In genomic region chr11:61699933-61700332, GRCm38 (mm10) we compare ENCODE assay signal across 12 mouse cellular contexts. TPM values are rescaled to one million over a fixed set of nuclear protein-coding genes. Genes with fewer than 3 reads are reported as not detected.
DNase-seq lines count a peak whose midpoint lies in the region; ATAC-seq and TF ChIP-seq lines count a peak whose summit lies in the region.
"Had no signal": no experiment of that assay in that cellular context is flagged by ENCODE, and none has a peak within 500 bp of the region (broad histone marks: within the 10 kb centered on the region; RNA-seq: fewer than 3 reads in every experiment).

No protein-coding gene starts in this region.

- H3K9ac ChIP-seq in midbrain, postnatal 0 days (replicated peaks; ENCODE audit: low read length, poor library complexity, severe bottlenecking), result no peak overlapping the region
- H3K9ac ChIP-seq in midbrain, embryonic 11.5 days (ENCODE audit: low read length), result no peak overlapping the region
- H3K9ac ChIP-seq: embryonic facial prominence, embryonic 13.5 days; hindbrain, embryonic 15.5 days; neural tube, embryonic 13.5 days had no signal

- no peaks in the 10 kb centered on the region for H3K36me3 ChIP-seq in midbrain, postnatal 0 days (ENCODE audit: insufficient read depth, low read length)
- no peaks in the 10 kb centered on the region for H3K36me3 ChIP-seq in midbrain, embryonic 11.5 days (ENCODE audit: control insufficient read depth, insufficient read depth, low read length)
- H3K36me3 ChIP-seq: embryonic facial prominence, embryonic 13.5 days; hindbrain, embryonic 15.5 days; neural tube, embryonic 13.5 days had no signal

- no peak for ATAC-seq in midbrain, postnatal 0 days (ENCODE audit: low FRiP score)
- no peak for ATAC-seq in midbrain, embryonic 11.5 days (ENCODE audit: low FRiP score)

- H3K4me3 ChIP-seq in midbrain, postnatal 0 days (ENCODE audit: low read depth, low read length), result no peak overlapping the region
- H3K4me3 ChIP-seq in midbrain, embryonic 11.5 days (ENCODE audit: low read depth, low read length), result no peak overlapping the region
- H3K4me3 ChIP-seq: embryonic facial prominence, embryonic 13.5 days; hindbrain, embryonic 15.5 days; neural tube, embryonic 13.5 days had no signal

- no peak overlapping the region for H3K27ac ChIP-seq in midbrain, postnatal 0 days (ENCODE audit: low read depth, low read length)
- H3K27ac ChIP-seq in midbrain, embryonic 11.5 days (ENCODE audit: low read depth, low read length), result no peak overlapping the region
- H3K27ac ChIP-seq: embryonic facial prominence, embryonic 13.5 days; hindbrain, embryonic 15.5 days; neural tube, embryonic 13.5 days had no signal

- 52% methylated on average over 4 of the region's 4 CpGs for WGBS in midbrain, postnatal 0 days
- WGBS in midbrain, embryonic 11.5 days, result 70% methylated on average over 4 of the region's 4 CpGs

- DNase-seq in adrenal gland, postnatal 10 days, result peak; percentile 30
- DNase-seq in adrenal gland, adult 8-10 months, result no peak
- peak; percentile 58 for DNase-seq in midbrain, postnatal 0 days (ENCODE audit: low spot score)
- DNase-seq in midbrain, embryonic 11.5 days (ENCODE audit: low spot score, missing footprints), result no peak
- peak; percentile 28 for DNase-seq in heart, postnatal 4 days
- peak; percentile 60 for DNase-seq in lung, postnatal 36 days
- DNase-seq in spleen, postnatal 14 days (ENCODE audit: low spot score in 2 of 2), result no peak
- DNase-seq in right cerebral cortex, postnatal 14 days, result no peak

- no peaks in the 10 kb centered on the region for H3K27me3 ChIP-seq in midbrain, postnatal 0 days (ENCODE audit: insufficient read depth, low read length)
- no peaks in the 10 kb centered on the region for H3K27me3 ChIP-seq in midbrain, embryonic 11.5 days (ENCODE audit: control insufficient read depth, insufficient read depth, low read length)
- H3K27me3 ChIP-seq: embryonic facial prominence, embryonic 13.5 days; hindbrain, embryonic 15.5 days; neural tube, embryonic 13.5 days had no signal

- TF ChIP-seq CTCF in midbrain, postnatal 0 days (IDR thresholded peaks at IDR 0.05), result no peak

- no peaks in the 10 kb centered on the region for H3K9me3 ChIP-seq in midbrain, postnatal 0 days (ENCODE audit: low read length)
- H3K9me3 ChIP-seq in midbrain, embryonic 11.5 days (ENCODE audit: control insufficient read depth, low read length), result no peaks in the 10 kb centered on the region
- H3K9me3 ChIP-seq: embryonic facial prominence, embryonic 13.5 days; hindbrain, embryonic 15.5 days; neural tube, embryonic 13.5 days had no signal

- H3K4me1 ChIP-seq in midbrain, postnatal 0 days (ENCODE audit: insufficient read depth, low read length), result no peaks in the 10 kb centered on the region
- H3K4me1 ChIP-seq in midbrain, embryonic 11.5 days (ENCODE audit: control insufficient read depth, insufficient read depth, low read length), result peaks cover 12% of the 10 kb centered on the region; the same call in 1 of the 2 replicates

- no peak overlapping the region for H3K4me2 ChIP-seq in midbrain, postnatal 0 days (ENCODE audit: low read depth, low read length, poor library complexity, severe bottlenecking)
- no peak overlapping the region for H3K4me2 ChIP-seq in midbrain, embryonic 11.5 days
- H3K4me2 ChIP-seq: embryonic facial prominence, embryonic 13.5 days; hindbrain, embryonic 15.5 days; neural tube, embryonic 13.5 days had no signal

RNA-seq across cellular contexts. Expression of gene Fam83g, which starts 16.0 kb away (rescaled TPM):
- total RNA-seq in adrenal gland, postnatal 10 days (2021), result under 1 TPM; 0.78 to 0.85 TPM
- total RNA-seq in adrenal gland, adult 8-10 months (2022), result 1 to 10 TPM; 1.7 to 2.9 (median 2.3) TPM
- 0.60 TPM in 1 of 2 replicates, not detected in the other for total RNA-seq in midbrain, postnatal 0 days (2014; rRNA removed)
- 0.06 and 0.16 TPM in 2 replicates for polyA plus RNA-seq in midbrain, postnatal 0 days (2015; fragmentation: Nextera tagmentation; extraction: Ambion mirVana)
- polyA plus RNA-seq in midbrain, embryonic 11.5 days (2014; fragmentation: Nextera tagmentation; extraction: Ambion mirVana), result 0.19 and 0.59 TPM in 2 replicates
- under 1 TPM; 0.17 to 0.25 TPM for total RNA-seq in heart, postnatal 4 days (2021)

RNA-seq across cellular contexts. Expression of gene Slc5a10, which starts 20.7 kb away (rescaled TPM):
- total RNA-seq in adrenal gland, postnatal 10 days (2021), result under 1 TPM in 1 of 2 experiments, not detected in 1; 0.15 TPM
- under 1 TPM in 3 of 4 experiments, not detected in 1; 0.14 to 0.30 (median 0.25) TPM for total RNA-seq in adrenal gland, adult 8-10 months (2022)
- total RNA-seq in midbrain, postnatal 0 days (2014; rRNA removed), result not detected in 2 replicates
- polyA plus RNA-seq in midbrain, postnatal 0 days (2015; fragmentation: Nextera tagmentation; extraction: Ambion mirVana), result 0.09 and 0.19 TPM in 2 replicates
- polyA plus RNA-seq in midbrain, embryonic 11.5 days (2014; fragmentation: Nextera tagmentation; extraction: Ambion mirVana), result not detected in 2 replicates
- not detected for total RNA-seq in heart, postnatal 4 days (2021)
- polyA plus RNA-seq: embryonic facial prominence, embryonic 13.5 days; hindbrain, embryonic 15.5 days; liver, embryonic 16.5 days; neural tube, embryonic 13.5 days had no signal

RNA-seq across cellular contexts. Expression of gene Grap, which starts 46.9 kb away (rescaled TPM):
- total RNA-seq in adrenal gland, postnatal 10 days (2021), result 10 to 100 TPM; 16.0 to 17.3 TPM
- total RNA-seq in adrenal gland, adult 8-10 months (2022), result 10 to 100 TPM in 3 of 4 experiments, 1 to 10 TPM in 1; 9.4 to 12.4 (median 11.9) TPM
- 5.1 and 6.6 TPM in 2 replicates for total RNA-seq in midbrain, postnatal 0 days (2014; rRNA removed)
- polyA plus RNA-seq in midbrain, postnatal 0 days (2015; fragmentation: Nextera tagmentation; extraction: Ambion mirVana), result 5.8 and 5.9 TPM in 2 replicates
- 6.2 and 7.1 TPM in 2 replicates for polyA plus RNA-seq in midbrain, embryonic 11.5 days (2014; fragmentation: Nextera tagmentation; extraction: Ambion mirVana)
- total RNA-seq in heart, postnatal 4 days (2021), result 10 to 100 TPM in 1 of 2 experiments, 1 to 10 TPM in 1; 8.8 to 10.4 TPM

Comparison
In these comparisons a context has a peak if more than half of its experiments do, and no peak if none do; other contexts are left out.
1. DNase-seq: peak in adrenal gland, postnatal 10 days (single experiment), midbrain, postnatal 0 days (single experiment), heart, postnatal 4 days (single experiment) and lung, postnatal 36 days (single experiment); none in adrenal gland, adult 8-10 months (single experiment), midbrain, embryonic 11.5 days (single experiment), spleen, postnatal 14 days (0 of 2) and right cerebral cortex, postnatal 14 days (single experiment).